Mouse (Mus musculus) CH12.LX (cell line): ENCODE results near the gene Tacr1. TPM values are rescaled to one million over a fixed set of nuclear protein-coding genes. Genes with fewer than 3 reads are reported as not detected.
"Not testable (repeated sequence)": the region's sequence is repeated elsewhere in the genome, so short reads cannot be mapped to it uniquely, and the experiment has no call there.

ENCODE experiments used
- DNase-seq: peaks from one replicate; pipeline ENCODE4 v3.0.0-alpha.2; 2013; ENCODE audit errors: extremely low read depth
- H3K27ac ChIP-seq: 2 replicates; pipeline ENCODE4 v1.5.1; 2012; ENCODE audit warnings: low read depth, mild to moderate bottlenecking, control low read depth, moderate library complexity; ENCODE audit not compliant: insufficient read depth
- H3K27me3 ChIP-seq: replicated peaks from 2 replicates; pipeline ENCODE3; 2012; ENCODE audit warnings: inconsistent platforms
- H3K36me3 ChIP-seq, 2 experiments: replicated peaks in 1 of 2; 2 replicates each; pipeline versions ENCODE3 to v1.6.1; 2012; ENCODE audit warnings: inconsistent platforms in 1 of 2, low read length in 1 of 2, mild to moderate bottlenecking in 1 of 2, mixed read lengths in 1 of 2, moderate library complexity in 1 of 2; ENCODE audit not compliant: control insufficient read depth in 1 of 2, insufficient read depth in 1 of 2
- H3K4me1 ChIP-seq, 2 experiments: 2 replicates each; pipeline ENCODE4 v1.6.1; 2012; ENCODE audit warnings: inconsistent platforms in 1 of 2, moderate library complexity in 1 of 2; ENCODE audit not compliant: insufficient read depth in 2 of 2, control insufficient read depth in 1 of 2
- H3K4me2 ChIP-seq: 2 replicates; pipeline ENCODE4 v1.6.1; 2012; ENCODE audit warnings: low read depth, mild to moderate bottlenecking, control low read depth; ENCODE audit not compliant: poor library complexity, insufficient read depth, severe bottlenecking
- H3K4me3 ChIP-seq, 3 experiments: fragments of 150-350 bp in 1 of 3; sonication (generic) in 1 of 3; replicated peaks in 1 of 3; 2 replicates each; pipeline versions ENCODE3 to v1.5.1; 2011 to 2012; ENCODE audit warnings: low read depth in 2 of 3, low read length in 2 of 3, mild to moderate bottlenecking in 2 of 3, moderate library complexity in 2 of 3, control low read depth in 1 of 3, improper control_type of control experiment in 1 of 3, inconsistent platforms in 1 of 3, mixed read lengths in 1 of 3; ENCODE audit not compliant: poor library complexity in 1 of 3
- H3K79me2 ChIP-seq: replicated peaks from 2 replicates; pipeline ENCODE4 v1.6.1; 2012; ENCODE audit warnings: mild to moderate bottlenecking, moderate library complexity; ENCODE audit not compliant: control insufficient read depth, poor library complexity, insufficient read depth, severe bottlenecking; ENCODE audit errors: extremely low read depth
- H3K9ac ChIP-seq: 2 replicates; pipeline ENCODE4 v1.6.1; 2012; ENCODE audit warnings: low read depth, mild to moderate bottlenecking, control low read depth, moderate library complexity; ENCODE audit not compliant: insufficient read depth
- H3K9me3 ChIP-seq: replicated peaks from 2 replicates; pipeline ENCODE3; 2012; ENCODE audit warnings: low read length, inconsistent platforms, mixed read lengths
- BHLHE40 ChIP-seq: IDR thresholded peaks from 2 replicates; pipeline ENCODE4 v1.6.1; 2011; ENCODE audit warnings: mild to moderate bottlenecking, low read depth, low read length, improper control_type of control experiment
- CHD1 ChIP-seq: IDR thresholded peaks from 2 replicates; pipeline ENCODE4 v1.6.1; 2012; ENCODE audit warnings: low read depth, low read length, improper control_type of control experiment, inconsistent platforms
- E2F4 ChIP-seq: IDR thresholded peaks from 2 replicates; pipeline ENCODE4 v1.6.1; 2011; ENCODE audit warnings: low read depth, low read length, improper control_type of control experiment; ENCODE audit not compliant: insufficient replicate concordance
- ELF1 ChIP-seq: IDR thresholded peaks from 2 replicates; pipeline ENCODE4 v1.6.1; 2014; ENCODE audit warnings: low read depth, mild to moderate bottlenecking, inconsistent platforms, low read length, improper control_type of control experiment
- EP300 ChIP-seq: IDR thresholded peaks from 2 replicates; pipeline ENCODE4 v1.6.1; 2011; ENCODE audit warnings: low read length, improper control_type of control experiment
- ETS1 ChIP-seq: conservative IDR thresholded peaks from 2 replicates; pipeline ENCODE4 v1.6.1; 2012; ENCODE audit warnings: low read depth, mild to moderate bottlenecking, inconsistent platforms, low read length, improper control_type of control experiment, moderate library complexity
- GABPA ChIP-seq: IDR thresholded peaks from 2 replicates; pipeline ENCODE4 v1.6.1; 2012; ENCODE audit warnings: low read depth, low read length, improper control_type of control experiment, inconsistent platforms; ENCODE audit not compliant: insufficient replicate concordance
- IRF4 ChIP-seq: IDR thresholded peaks from 2 replicates; pipeline ENCODE4 v1.6.1; 2014; ENCODE audit warnings: low read depth, mild to moderate bottlenecking, inconsistent platforms, low read length, improper control_type of control experiment
- JUND ChIP-seq: conservative IDR thresholded peaks from 2 replicates; pipeline ENCODE4 v1.6.1; 2011; ENCODE audit warnings: low read depth, low read length, improper control_type of control experiment
- KAT2A ChIP-seq: IDR thresholded peaks from 2 replicates; pipeline ENCODE4 v1.6.1; 2012; ENCODE audit warnings: low read length, improper control_type of control experiment, inconsistent platforms; ENCODE audit not compliant: insufficient replicate concordance
- MAX ChIP-seq: IDR thresholded peaks from 2 replicates; pipeline ENCODE4 v1.6.1; 2011; ENCODE audit warnings: low read length, improper control_type of control experiment
- MEF2A ChIP-seq: IDR thresholded peaks from 2 replicates; pipeline ENCODE4 v1.6.1; 2014; ENCODE audit warnings: low read depth, mild to moderate bottlenecking, inconsistent platforms, low read length, improper control_type of control experiment, borderline replicate concordance
- MYC ChIP-seq: IDR thresholded peaks from 2 replicates; pipeline ENCODE4 v1.6.1; 2011; ENCODE audit warnings: low read depth, mild to moderate bottlenecking, improper control_type of control experiment, low read length
- NRF1 ChIP-seq: IDR thresholded peaks from 2 replicates; pipeline ENCODE4 v1.6.1; 2014; ENCODE audit warnings: low read depth, mild to moderate bottlenecking, inconsistent platforms, low read length, improper control_type of control experiment, moderate library complexity
- PAX5 ChIP-seq: IDR thresholded peaks from 2 replicates; pipeline ENCODE4 v1.6.1; 2012; ENCODE audit warnings: low read length, inconsistent platforms, mixed read lengths
- POLR2A ChIP-seq: IDR thresholded peaks from 2 replicates; pipeline ENCODE4 v1.6.1; 2011; ENCODE audit warnings: low read depth, mild to moderate bottlenecking, improper control_type of control experiment, low read length
- POLR2AphosphoS2 ChIP-seq: IDR thresholded peaks from 2 replicates; pipeline ENCODE4 v1.6.1; 2011; ENCODE audit warnings: low read depth, low read length, improper control_type of control experiment
- RAD21 ChIP-seq: IDR thresholded peaks from 2 replicates; pipeline ENCODE4 v1.6.1; 2011; ENCODE audit warnings: low read depth, mild to moderate bottlenecking, low read length, improper control_type of control experiment, moderate library complexity
- SIN3A ChIP-seq: IDR thresholded peaks from 2 replicates; pipeline ENCODE4 v1.6.1; 2012; ENCODE audit warnings: low read length, improper control_type of control experiment, inconsistent platforms
- SMC3 ChIP-seq: IDR thresholded peaks from 2 replicates; pipeline ENCODE4 v1.6.1; 2011; ENCODE audit warnings: low read depth, low read length, improper control_type of control experiment
- TBP ChIP-seq: conservative IDR thresholded peaks from 2 replicates; pipeline ENCODE4 v1.6.1; 2011; ENCODE audit warnings: low read depth, low read length, improper control_type of control experiment
- UBTF ChIP-seq: IDR thresholded peaks from 2 replicates; pipeline ENCODE4 v1.6.1; 2012; ENCODE audit warnings: low read depth, mild to moderate bottlenecking, inconsistent platforms, low read length, improper control_type of control experiment, moderate library complexity
- ZMIZ1 ChIP-seq: IDR thresholded peaks from 2 replicates; pipeline ENCODE4 v1.6.1; 2012; ENCODE audit warnings: low read depth, mild to moderate bottlenecking, inconsistent platforms, low read length, improper control_type of control experiment
- ZNF384 ChIP-seq: IDR thresholded peaks from 2 replicates; pipeline ENCODE4 v1.6.1; 2012; ENCODE audit warnings: low read depth, low read length, improper control_type of control experiment, inconsistent platforms
- dilution Hi-C: fragments of 300-500 bp; cut with MboI; formaldehyde crosslinking; loops from 2 replicates; pipeline ENCODE4 v1.14.3; 2020; ENCODE audit warnings: low sequenced_read_pairs; ENCODE audit not compliant: extremely low pct_unique_long_range_greater_than_20kb, extremely low pct_ligation_motif_present
- in situ Hi-C: fragments of 300-500 bp; cut with MboI; formaldehyde crosslinking; loops from 3 replicates; pipeline ENCODE4 v1.14.3; 2019; ENCODE audit warnings: low sequenced_read_pairs, low pct_ligation_motif_present, low pct_unique_long_range_greater_than_20kb, mixed read lengths
- polyA plus RNA-seq: library from polyadenylated mRNA; unstranded; fragments of >175 nt; gene quantifications from 2 replicates; pipeline ENCODE4 v1.2.1, GENCODE M21; 2012; ENCODE audit warnings: low read depth; ENCODE audit not compliant: insufficient read length
- total RNA-seq, 2 experiments: library from RNA; depleted of rRNA; stranded (reverse); fragments of 300-350 nt in 1 of 2; fragments of >200 nt in 1 of 2; gene quantifications; 2 replicates each; pipeline ENCODE4 v1.2.3; 2012 to 2014

Gene Tacr1
- total and polyA plus RNA-seq, 3 experiments, result not detected

GRCm38 (mm10) chr6:82437174-82437573, 35.0 kb downstream of the Tacr1 start:
- no peak overlapping the region for H3K4me3 ChIP-seq
- no peaks in the 10 kb centered on the region for H3K36me3 ChIP-seq
- no peak overlapping the region for H3K27ac ChIP-seq
- dilution Hi-C loops (no loop called here), in situ Hi-C loops (no loop called here)
- DNase-seq, result no peak
- H3K27me3 ChIP-seq, result peaks cover 63% of the 10 kb centered on the region
- H3K4me1 ChIP-seq, result no peaks in the 10 kb centered on the region
- TF ChIP-seq RAD21, result no peak
- TF ChIP-seq NRF1, result no peak
- TF ChIP-seq UBTF, result no peak
- TF ChIP-seq ELF1, result no peak
- TF ChIP-seq KAT2A, result no peak
- no peak for TF ChIP-seq ZNF384
- no peak for TF ChIP-seq MEF2A
- TF ChIP-seq MAX, result no peak
- TF ChIP-seq JUND, result no peak
- TF ChIP-seq E2F4, result no peak
- no peak for TF ChIP-seq MYC
- no peak for TF ChIP-seq POLR2A
- TF ChIP-seq, all 38 proteins: peak for 0
- no peaks in the 10 kb centered on the region for H3K79me2 ChIP-seq
- no peaks in the 10 kb centered on the region for H3K9me3 ChIP-seq
- no peak overlapping the region for H3K9ac ChIP-seq
- H3K4me2 ChIP-seq, result no peak overlapping the region

- dilution Hi-C loops, in situ Hi-C loops: not testable (repeated sequence)
Observed at GRCm38 (mm10) chr6:82452206-82453095, 50.3 kb downstream of the Tacr1 start.

GRCm38 (mm10) chr6:82455245-82455644, 53.1 kb downstream of the Tacr1 start:
- in situ Hi-C loops, result no loop called here
- Histone ChIP-seq H3K36me3 (no peaks in the 10 kb centered on the region), H3K4me3 (no peak overlapping the region), H3K9ac (no peak overlapping the region), H3K9me3 (no peaks in the 10 kb centered on the region), H3K27ac (no peak overlapping the region)
- no peak for DNase-seq
- dilution Hi-C loops, result no loop called here
- TF ChIP-seq SMC3 (no peak), GABPA (no peak), SIN3A (no peak), E2F4 (no peak), MAX (no peak), UBTF (no peak), KAT2A (no peak), ZMIZ1 (no peak), BHLHE40 (no peak), POLR2AphosphoS2 (no peak), IRF4 (no peak), ETS1 (no peak), CHD1 (no peak), EP300 (no peak), PAX5 (no peak), TBP (no peak), ELF1 (no peak), MEF2A (no peak), NRF1 (no peak)
- TF ChIP-seq, all 38 proteins: peak for 0
- no peaks in the 10 kb centered on the region for H3K79me2 ChIP-seq
- H3K4me2 ChIP-seq, result no peak overlapping the region
- H3K27me3 ChIP-seq, result peaks cover 72% of the 10 kb centered on the region
- no peaks in the 10 kb centered on the region for H3K4me1 ChIP-seq

More at GRCm38 (mm10) chr6:82452206-82453095, 50.3 kb downstream of the Tacr1 start:
- H3K27me3 ChIP-seq, result peaks cover 60% of the 10 kb centered on the region
- DNase-seq, H3K9me3 ChIP-seq, H3K36me3 ChIP-seq, H3K9ac ChIP-seq, H3K4me1 ChIP-seq, H3K27ac ChIP-seq, H3K79me2 ChIP-seq, H3K4me2 ChIP-seq, H3K4me3 ChIP-seq: not testable (repeated sequence)
